Mouse (Mus musculus): ENCODE data around the gene Enoph1. TPM values are rescaled to one million over a fixed set of nuclear protein-coding genes. Genes with fewer than 3 reads are reported as not detected.

Enoph1 gene
- 10 to 100 TPM; 50.2 to 52.1 TPM for total RNA-seq (2021)
- long read RNA-seq, experiment 1, transcript Enoph1-202 (6 exons, 1,833 nt), result major isoform, 48 of 61 reads
- long read RNA-seq, experiment 1, partial matches to known transcripts, result 4 of 61 reads
- long read RNA-seq, experiment 1, other reads (novel, unspliced or antisense), result 6 of 61 reads
- long read RNA-seq, experiment 2, transcript Enoph1-202 (6 exons, 1,833 nt), result major isoform, 48 of 58 reads
- long read RNA-seq, experiment 2, partial matches to known transcripts, result 2 of 58 reads
- long read RNA-seq, experiment 2, other reads (novel, unspliced or antisense), result 7 of 58 reads

GRCm38 (mm10) chr5:100039602-100040142, at the start of gene Enoph1, which contains the start of gene Hnrnpdl:
Enoph1 (plus strand) TSS chr5:100039985.
Hnrnpdl (minus strand) TSS chr5:100039664.
- peak; percentile 95 to 96 for DNase-seq (ENCODE audit: low spot score in 2 of 2)

GRCm38 (mm10) chr5:99994166-99994565, 45.6 kb upstream of the Enoph1 start:
- DNase-seq (ENCODE audit: low spot score in 2 of 2), result no peak

GRCm38 (mm10) chr5:99994680-99995079, 45.1 kb upstream of the Enoph1 start:
- no peak for DNase-seq (ENCODE audit: low spot score in 2 of 2)

- no peak for DNase-seq (ENCODE audit: low spot score in 2 of 2)
Measured at GRCm38 (mm10) chr5:100000048-100000447, 39.7 kb upstream of the Enoph1 start.

GRCm38 (mm10) chr5:100000500-100000899, 39.3 kb upstream of the Enoph1 start:
- DNase-seq (ENCODE audit: low spot score in 2 of 2), result no peak

- DNase-seq (ENCODE audit: low spot score in 2 of 2), result no peak
Measured at GRCm38 (mm10) chr5:100003895-100004294, 35.9 kb upstream of the Enoph1 start.

- DNase-seq (ENCODE audit: low spot score in 2 of 2), result no peak
Measured at GRCm38 (mm10) chr5:100005431-100005830, 34.4 kb upstream of the Enoph1 start.

GRCm38 (mm10) chr5:100005896-100006295, 33.9 kb upstream of the Enoph1 start:
- no peak for DNase-seq (ENCODE audit: low spot score in 2 of 2)

GRCm38 (mm10) chr5:100006324-100007039, 33.3 kb upstream of the Enoph1 start:
- DNase-seq (ENCODE audit: low spot score in 2 of 2), result no peak

GRCm38 (mm10) chr5:100007040-100007375, 32.8 kb upstream of the Enoph1 start:
- no peak for DNase-seq (ENCODE audit: low spot score in 2 of 2)

- no peak for DNase-seq (ENCODE audit: low spot score in 2 of 2)
Measured at GRCm38 (mm10) chr5:100008485-100008884, 31.3 kb upstream of the Enoph1 start.

- no peak for DNase-seq (ENCODE audit: low spot score in 2 of 2)
Measured at GRCm38 (mm10) chr5:100012599-100012998, 27.2 kb upstream of the Enoph1 start.

GRCm38 (mm10) chr5:100020089-100020488, 19.7 kb upstream of the Enoph1 start:
- DNase-seq (ENCODE audit: low spot score in 2 of 2), result no peak

GRCm38 (mm10) chr5:100024403-100024802, 15.4 kb upstream of the Enoph1 start:
- no peak for DNase-seq (ENCODE audit: low spot score in 2 of 2)

- no peak for DNase-seq (ENCODE audit: low spot score in 2 of 2)
Measured at GRCm38 (mm10) chr5:100024868-100025267, 14.9 kb upstream of the Enoph1 start.

- DNase-seq (ENCODE audit: low spot score in 2 of 2), result peak in 1 of 2 experiments; percentile 49
Measured at GRCm38 (mm10) chr5:100030069-100030468, 9.7 kb upstream of the Enoph1 start.

- no peak for DNase-seq (ENCODE audit: low spot score in 2 of 2)
Measured at GRCm38 (mm10) chr5:100032107-100032506, 7.7 kb upstream of the Enoph1 start.

GRCm38 (mm10) chr5:100032646-100033045, 7.1 kb upstream of the Enoph1 start:
- no peak for DNase-seq (ENCODE audit: low spot score in 2 of 2)

GRCm38 (mm10) chr5:100035950-100036349, 3.8 kb upstream of the Enoph1 start:
- DNase-seq (ENCODE audit: low spot score in 2 of 2), result no peak

GRCm38 (mm10) chr5:100036681-100037080, 3.1 kb upstream of the Enoph1 start:
- no peak for DNase-seq (ENCODE audit: low spot score in 2 of 2)

GRCm38 (mm10) chr5:100037965-100038713, 1.6 kb upstream of the Enoph1 start:
- DNase-seq (ENCODE audit: low spot score in 2 of 2), result peak; percentile 89 to 91
